ENCODE assay signal across 8 mouse cellular contexts in the genomic region with DNA sequence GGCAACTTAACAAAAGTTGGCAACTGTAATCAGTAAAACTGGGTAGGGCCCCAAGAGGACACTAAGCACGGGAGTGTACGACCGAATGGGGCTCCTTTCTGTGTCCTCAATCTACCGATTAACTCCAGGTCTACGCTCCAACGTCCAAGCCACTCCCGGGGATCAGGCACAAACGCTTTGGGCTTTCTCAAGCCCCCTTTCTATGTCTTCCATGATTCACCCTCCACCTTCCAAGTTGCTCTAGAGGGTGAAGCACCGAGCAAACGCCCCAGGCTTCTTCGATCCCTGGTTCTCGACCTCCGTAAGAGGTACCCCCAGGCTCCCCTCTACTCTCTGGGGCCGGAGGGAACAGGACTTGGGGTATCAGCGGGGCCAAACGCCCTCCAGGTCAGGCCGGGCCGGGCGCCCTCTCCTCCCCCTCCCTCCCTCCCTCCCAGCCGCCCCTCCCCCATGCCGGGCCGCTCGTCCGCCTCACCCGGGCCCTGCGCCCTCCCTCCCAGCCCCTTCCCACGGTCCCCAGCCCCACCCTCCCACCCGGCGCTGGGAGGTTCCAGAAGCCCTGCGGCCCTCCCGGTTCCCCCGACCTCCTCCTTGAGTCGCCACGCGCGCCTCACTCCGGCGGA. TPM values are rescaled to one million over a fixed set of nuclear protein-coding genes. Genes with fewer than 3 reads are reported as not detected.
DNase-seq lines count a peak whose midpoint lies in the region; ATAC-seq and TF ChIP-seq lines count a peak whose summit lies in the region.

No protein-coding gene starts in this region.

- no peak for TF ChIP-seq POLR2A in heart, adult 2 months (IDR thresholded peaks at IDR 0.05; ENCODE audit: insufficient read depth, low read depth, low read length)

- H3K9me3 ChIP-seq in E14TG2a.4 (ENCODE audit: low read length): no peaks in the 10 kb centered on the region
- no peaks in the 10 kb centered on the region for H3K9me3 ChIP-seq in heart, embryonic 12.5 days (replicated peaks)
- no peaks in the 10 kb centered on the region for H3K9me3 ChIP-seq in limb, embryonic 11.5 days (ENCODE audit: control insufficient read depth, low read length)
- no peaks in the 10 kb centered on the region for H3K9me3 ChIP-seq in midbrain, embryonic 12.5 days

- peak overlapping the region; percentile 75 for H3K4me2 ChIP-seq in heart, embryonic 12.5 days
- H3K4me2 ChIP-seq in limb, embryonic 11.5 days (ENCODE audit: low read depth, severe bottlenecking): peak overlapping the region; percentile 56
- H3K4me2 ChIP-seq in midbrain, embryonic 12.5 days (replicated peaks): peak overlapping the region; percentile 65

- H3K27me3 ChIP-seq in heart, adult 2 months (ENCODE audit: control insufficient read depth, insufficient read depth, low read length): no peaks in the 10 kb centered on the region
- H3K27me3 ChIP-seq in E14TG2a.4 (ENCODE audit: insufficient read depth, low read length): no peaks in the 10 kb centered on the region
- no peaks in the 10 kb centered on the region for H3K27me3 ChIP-seq in heart, embryonic 12.5 days (replicated peaks)
- no peaks in the 10 kb centered on the region for H3K27me3 ChIP-seq in limb, embryonic 11.5 days (ENCODE audit: control insufficient read depth, insufficient read depth, low read length)
- no peaks in the 10 kb centered on the region for H3K27me3 ChIP-seq in midbrain, embryonic 12.5 days

- intact Hi-C loops in heart, adult 2 months (cut with DNase I): loop anchor here (10.0 kb wide), 1 partner anchor 742 kb away; the partner anchor contains the start of gene Zbtb11
- intact Hi-C loops in heart, postnatal 14 days (cut with DNase I): no loop called here

- H3K36me3 ChIP-seq in heart, adult 2 months (ENCODE audit: control insufficient read depth, insufficient read depth, low read length): peaks cover 10% of the 10 kb centered on the region
- peaks cover 17% of the 10 kb centered on the region for H3K36me3 ChIP-seq in E14TG2a.4 (ENCODE audit: insufficient read depth, low read length)
- peaks cover 8% of the 10 kb centered on the region for H3K36me3 ChIP-seq in heart, embryonic 12.5 days
- peaks cover 4% of the 10 kb centered on the region; the same call in 1 of the 2 replicates for H3K36me3 ChIP-seq in limb, embryonic 11.5 days (ENCODE audit: control insufficient read depth, insufficient read depth, low read length)
- peaks cover 10% of the 10 kb centered on the region for H3K36me3 ChIP-seq in midbrain, embryonic 12.5 days

- DNase-seq in heart, adult 2 months: no peak
- DNase-seq in heart, postnatal 14 days: no peak
- DNase-seq in cerebellum, adult 9-11 months: peak; percentile 67
- no peak for DNase-seq in limb, embryonic 11.5 days (ENCODE audit: low spot score)

- H3K27ac ChIP-seq in heart, adult 2 months: peak overlapping the region; percentile 89
- H3K27ac ChIP-seq in heart, embryonic 12.5 days (ENCODE audit: poor library complexity, severe bottlenecking): peak overlapping the region; percentile 99
- peak overlapping the region; percentile 94 for H3K27ac ChIP-seq in limb, embryonic 11.5 days (replicated peaks; ENCODE audit: low read depth, low read length)
- H3K27ac ChIP-seq in midbrain, embryonic 12.5 days (replicated peaks): peak overlapping the region; percentile 99

- H3K4me1 ChIP-seq in heart, adult 2 months (ENCODE audit: control insufficient read depth, insufficient read depth, low read length): peaks cover 5% of the 10 kb centered on the region
- peaks cover 20% of the 10 kb centered on the region for H3K4me1 ChIP-seq in E14TG2a.4 (replicated peaks; ENCODE audit: low read depth, low read length)
- peaks cover 14% of the 10 kb centered on the region for H3K4me1 ChIP-seq in heart, embryonic 12.5 days (replicated peaks)
- H3K4me1 ChIP-seq in limb, embryonic 11.5 days (ENCODE audit: control insufficient read depth, insufficient read depth, low read length): 0 out of 2 replicates have a peak, but pooled peaks cover 2% of the 10 kb centered on the region
- peaks cover 14% of the 10 kb centered on the region for H3K4me1 ChIP-seq in midbrain, embryonic 12.5 days

- under 1% methylated on average over 30 of the region's 38 CpGs for WGBS in heart, adult 2 months
- under 1% methylated on average over 33 of the region's 38 CpGs for WGBS in heart, embryonic 12.5 days
- WGBS in limb, embryonic 11.5 days: under 1% methylated on average over 34 of the region's 38 CpGs
- under 1% methylated on average over 36 of the region's 38 CpGs for WGBS in midbrain, embryonic 12.5 days

- TF ChIP-seq EP300 in heart, adult 2 months (IDR thresholded peaks at IDR 0.05; ENCODE audit: insufficient read depth, low read depth, low read length): no peak

- H3K4me3 ChIP-seq in heart, adult 2 months: peak overlapping the region; percentile 79
- H3K4me3 ChIP-seq in E14TG2a.4 (replicated peaks; ENCODE audit: low read length): peak overlapping the region; percentile 91
- peak overlapping the region; percentile 98 for H3K4me3 ChIP-seq in heart, embryonic 12.5 days
- H3K4me3 ChIP-seq in limb, embryonic 11.5 days (ENCODE audit: low read depth, low read length): peak overlapping the region; percentile 85
- H3K4me3 ChIP-seq in midbrain, embryonic 12.5 days: peak overlapping the region; percentile 82

- no peak for TF ChIP-seq CTCF in heart, adult 2 months (IDR thresholded peaks at IDR 0.05)
- TF ChIP-seq CTCF in E14TG2a.4 (conservative IDR thresholded peaks at IDR 0.05; ENCODE audit: low read length): no peak

- H3K9ac ChIP-seq in heart, adult 2 months (ENCODE audit: low read depth, low read length): peak overlapping the region; percentile 93
- peak overlapping the region; percentile 99 for H3K9ac ChIP-seq in heart, embryonic 12.5 days
- H3K9ac ChIP-seq in limb, embryonic 11.5 days (ENCODE audit: low read length): peak overlapping the region; percentile 89
- peak overlapping the region; percentile 88 for H3K9ac ChIP-seq in midbrain, embryonic 12.5 days (replicated peaks)

- peak; percentile 81 for ATAC-seq in heart, embryonic 12.5 days (ENCODE audit: insufficient number of reproducible peaks, low FRiP score)
- ATAC-seq in limb, embryonic 11.5 days (ENCODE audit: insufficient number of reproducible peaks, low FRiP score, low TSS enrichment, low read depth): peak; percentile 86
- peak; percentile 78 for ATAC-seq in midbrain, embryonic 12.5 days (ENCODE audit: low FRiP score, low read depth)
- ATAC-seq in monocyte, adult 5-6 weeks (replicated peaks; ENCODE audit: insufficient number of reproducible peaks, low FRiP score, low TSS enrichment, poor library complexity, severe bottlenecking): no peak

- H3K79me2 ChIP-seq in heart, adult 2 months (replicated peaks; ENCODE audit: control insufficient read depth, insufficient read depth, low read length): 0 out of 2 replicates have a peak, but pooled peaks cover 3% of the 10 kb centered on the region

RNA-seq across cellular contexts. Expression of gene Tfg, which starts 0.6 kb away (rescaled TPM):
- total RNA-seq in heart, adult 2 months (2021): 10 to 100 TPM; 46.9 to 48.5 TPM
- polyA plus RNA-seq in heart, adult 2 months (2012; rRNA removed): 77.9 and 83.9 TPM in 2 replicates
- total RNA-seq in heart, postnatal 14 days (2021): 10 to 100 TPM; 52.1 to 52.4 TPM
- 135 and 138 TPM in 2 replicates for polyA plus RNA-seq in heart, embryonic 12.5 days (2016; fragmentation: Nextera tagmentation; extraction: Ambion mirVana)
- 174 and 179 TPM in 2 replicates for polyA plus RNA-seq in limb, embryonic 11.5 days (2014; fragmentation: Nextera tagmentation; extraction: Ambion mirVana)
- polyA plus RNA-seq in midbrain, embryonic 12.5 days (2016; fragmentation: Nextera tagmentation; extraction: Ambion mirVana): 177 and 181 TPM in 2 replicates
- total RNA-seq in monocyte, adult 5-6 weeks (2017): 24.6 to 34.5 TPM (median 31.7 TPM) in 3 replicates
